Mouse (Mus musculus): ENCODE results near the gene Tmem247.

DNA sequence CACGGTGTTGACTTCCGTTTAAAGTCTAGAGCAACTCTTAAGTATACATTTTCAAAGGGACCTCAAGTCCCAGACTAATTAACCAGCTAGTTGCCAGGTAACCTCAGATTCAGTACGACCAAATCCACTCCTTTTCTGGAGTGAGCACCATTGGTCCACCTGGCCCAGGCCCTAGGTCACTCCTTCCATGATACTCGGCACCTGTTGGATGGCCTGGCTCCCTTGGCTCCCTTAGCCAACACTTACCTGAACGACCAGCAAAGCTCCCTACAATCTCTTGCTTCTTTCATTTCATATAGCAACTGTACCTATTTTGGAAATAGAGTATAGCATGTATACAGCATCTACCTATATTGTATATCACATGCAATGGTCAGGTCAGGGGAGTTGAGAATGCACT, 16.6 kb upstream of the Tmem247 start:
- TF ChIP-seq CTCF (IDR thresholded peaks at IDR 0.05; ENCODE audit: extremely low read depth, insufficient read length, insufficient replicate concordance, low read depth, low read length) (no peak), POLR2A (IDR thresholded peaks at IDR 0.05; ENCODE audit: low read depth, low read length) (no peak)

Data from small intestine, adult 2 months (tissue).